Mouse (Mus musculus) thymus, postnatal 10 days (tissue): Measurements from ENCODE around the gene Trim27.
A peak's percentile ranks its signal among the peaks of the same experiment; 100 is the strongest.

Experiments
- DNase-seq, 2 experiments: peaks; one replicate each; pipeline ENCODE4 v3.0.0; 2021; ENCODE audit warnings: low spot score in 2 of 2

Gene Trim27

GRCm38 (mm10) chr13:21221656-21222462, 42.6 kb downstream of the Trim27 start:
- DNase-seq = no peak

GRCm38 (mm10) chr13:21222463-21223022, 43.3 kb downstream of the Trim27 start:
- peak; percentile 77 to 89 for DNase-seq

- no peak for DNase-seq
Measured at GRCm38 (mm10) chr13:21223242-21223655, 44.0 kb downstream of the Trim27 start.

DNA sequence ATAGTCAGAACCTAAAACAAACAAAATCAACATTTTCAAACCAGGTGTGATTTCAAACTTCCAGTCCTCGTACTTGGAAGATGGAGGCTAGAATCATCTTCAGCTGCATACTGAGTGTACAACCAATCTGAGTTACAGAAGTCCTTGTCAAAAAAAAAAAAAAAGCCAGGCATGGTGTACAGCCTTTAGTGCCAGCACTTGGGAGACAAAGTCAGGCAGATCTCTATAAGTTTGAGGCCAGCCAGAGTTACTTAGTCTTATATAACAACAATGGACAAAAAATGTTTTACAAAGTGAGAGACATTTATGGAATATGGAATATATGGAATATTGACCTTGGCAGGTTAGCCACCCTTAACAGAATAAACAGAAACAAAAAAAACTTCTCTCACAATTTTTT, 45.1 kb downstream of the Trim27 start:
- no peak for DNase-seq

- DNase-seq = no peak
Measured at GRCm38 (mm10) chr13:21225206-21225605, 46.0 kb downstream of the Trim27 start.

- no peak for DNase-seq
Measured at GRCm38 (mm10) chr13:21226031-21226430, 46.8 kb downstream of the Trim27 start.

GRCm38 (mm10) chr13:21233732-21234705, 54.8 kb downstream of the Trim27 start:
- peak; percentile 63 to 83 for DNase-seq

DNA sequence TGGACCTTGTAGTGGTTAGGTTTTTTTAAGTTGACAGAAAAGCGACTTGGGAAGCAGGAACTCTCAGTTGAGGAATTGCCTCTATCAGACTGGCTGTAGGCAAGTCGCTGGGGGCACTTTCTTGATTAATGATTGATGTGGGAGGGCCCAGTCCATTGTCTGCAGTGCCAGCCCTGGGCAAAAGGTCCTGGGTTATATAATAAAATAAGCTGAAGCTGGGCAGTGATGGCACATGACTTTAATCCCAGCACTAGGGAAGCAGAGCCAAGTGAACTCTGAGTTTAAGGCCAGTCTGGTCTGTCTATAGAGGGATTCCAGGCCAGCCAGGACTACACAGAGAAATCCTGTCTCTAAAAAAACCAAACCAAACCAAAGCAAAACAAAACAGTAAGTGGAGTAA, 57.5 kb downstream of the Trim27 start:
- no peak for DNase-seq

DNA sequence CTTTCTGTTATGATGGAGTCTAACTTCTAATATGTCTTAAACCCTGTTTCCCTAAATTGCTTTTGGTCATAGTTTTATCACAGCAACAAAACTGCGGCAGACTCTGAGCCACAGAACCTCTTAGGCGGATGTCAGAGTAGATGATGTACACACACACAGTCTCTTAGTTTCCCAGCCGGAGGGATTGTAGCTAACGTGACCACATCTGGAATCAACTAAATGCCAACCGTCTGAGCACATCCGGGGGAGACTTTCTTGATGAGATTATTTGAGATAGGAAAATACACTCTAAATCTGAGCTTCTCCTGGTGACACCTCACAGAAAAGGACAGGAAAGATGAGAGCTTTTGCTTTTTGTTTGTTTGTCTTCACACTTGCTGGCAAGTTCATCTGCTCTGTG, 57.9 kb downstream of the Trim27 start:
- no peak for DNase-seq

GRCm38 (mm10) chr13:21240788-21241187, 61.5 kb downstream of the Trim27 start:
- no peak for DNase-seq

- peak in 1 of 2 experiments; percentile 18 for DNase-seq
Measured at GRCm38 (mm10) chr13:21242408-21243125, 63.3 kb downstream of the Trim27 start.

DNA sequence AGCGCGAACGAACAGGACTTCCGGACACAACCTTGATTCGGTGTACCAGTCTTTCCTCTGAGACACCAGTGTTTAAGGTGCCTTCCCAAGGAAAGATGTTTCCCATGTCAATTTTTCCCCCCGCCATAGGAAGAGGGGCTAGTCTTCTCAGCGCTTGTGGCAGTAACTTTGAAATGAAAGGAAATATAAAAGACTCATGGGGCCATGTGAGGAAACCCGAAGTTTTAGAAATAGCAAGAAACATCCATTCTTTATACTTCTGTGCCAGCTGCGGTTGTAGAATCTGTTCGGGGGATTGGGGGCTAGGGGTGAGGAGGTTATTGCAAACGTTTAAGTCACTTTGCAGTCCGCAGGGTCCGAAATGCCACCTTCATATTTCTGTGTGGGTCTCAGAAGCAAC, 64.0 kb downstream of the Trim27 start:
- no peak for DNase-seq

GRCm38 (mm10) chr13:21244089-21244488, 64.8 kb downstream of the Trim27 start:
- no peak for DNase-seq
